Mouse (Mus musculus) mouse trophoblast stem cell (cell line): ENCODE results near the gene Shprh.
"Not testable (repeated sequence)": the region's sequence is repeated elsewhere in the genome, so short reads cannot be mapped to it uniquely, and the experiment has no call there.

ENCODE experiments used
- in situ Hi-C, 2 experiments: fragments of 300-500 bp; cut with MseI, MboI; formaldehyde crosslinking; loops; 2 replicates in 1 of 2; 3 replicates in 1 of 2; pipeline ENCODE4 v1.15.1; 2025

Shprh gene

GRCm38 (mm10) chr10:11148884-11149741 lies at the start of gene Shprh:
TSS of gene Shprh (plus strand) at chr10:11149427.
- in situ Hi-C loops, result no loop called here

DNA sequence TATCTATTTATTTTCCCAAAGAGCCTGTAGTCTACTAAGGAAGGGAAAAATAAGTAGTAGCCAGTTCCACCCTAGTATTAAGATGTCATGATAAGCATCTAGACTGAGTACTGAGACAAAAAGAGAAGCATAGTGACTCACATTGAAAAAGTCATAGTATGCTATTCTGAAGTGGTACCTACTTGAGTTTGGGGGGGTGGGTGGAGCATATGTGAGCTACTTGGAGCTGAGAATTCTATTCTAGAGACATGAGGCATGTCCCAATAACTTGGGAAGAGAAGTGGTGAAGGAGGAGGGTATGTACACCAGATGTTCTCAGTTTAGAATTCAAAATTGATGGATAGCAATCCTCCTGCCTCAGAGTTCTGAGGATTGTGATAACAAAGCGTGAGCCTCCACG lies 27.4 kb upstream of the Shprh start:
- in situ Hi-C loops, result no loop called here

DNA sequence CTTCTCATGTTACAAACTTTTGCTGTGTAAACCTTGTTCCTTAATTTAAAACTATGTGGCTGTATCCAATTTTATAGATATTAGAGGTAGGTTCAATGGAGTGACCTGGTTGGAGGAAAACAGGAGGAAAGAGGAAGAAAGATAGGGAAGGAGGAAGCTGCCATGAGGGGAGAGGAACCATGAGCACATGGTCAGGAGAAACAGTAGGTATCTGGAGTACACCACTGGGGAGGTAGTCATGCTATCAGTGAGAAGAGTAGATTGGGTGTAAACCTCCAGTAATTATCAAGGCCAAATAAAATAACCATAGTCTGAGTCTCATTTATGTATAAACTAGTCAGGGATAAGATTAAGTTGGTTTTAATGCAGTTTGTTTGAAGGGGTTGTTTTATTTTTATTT lies 3.6 kb upstream of the Shprh start:
- in situ Hi-C loops, result no loop called here

- in situ Hi-C loops, result no loop called here
These were observed 781 bp upstream of the Shprh start for GRCm38 (mm10) chr10:11148446-11148845.

DNA sequence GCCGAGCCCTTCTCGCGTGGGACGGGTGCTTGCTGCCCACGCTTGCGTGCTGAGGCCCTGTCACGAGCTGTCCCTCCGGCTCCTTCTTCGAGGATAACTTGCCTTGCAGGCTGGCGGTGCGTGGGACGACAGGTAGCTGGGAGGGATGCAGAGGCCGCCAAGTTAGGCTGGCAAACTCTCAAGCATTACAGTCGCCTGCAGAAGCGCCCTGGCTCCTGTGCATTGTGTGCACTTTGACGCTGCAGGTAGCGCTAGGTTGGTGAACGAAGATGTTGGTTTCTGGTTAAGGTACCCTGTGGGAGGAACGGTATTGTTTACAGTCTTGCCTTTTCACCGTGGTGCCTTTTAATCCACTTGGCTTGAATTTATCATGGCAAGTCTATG lies 507 bp downstream of the Shprh start:
- in situ Hi-C loops, result no loop called here

GRCm38 (mm10) chr10:11151644-11152043 lies 2.4 kb downstream of the Shprh start:
- in situ Hi-C loops, result no loop called here

GRCm38 (mm10) chr10:11157039-11157438 lies 7.8 kb downstream of the Shprh start:
- in situ Hi-C loops, result no loop called here

- in situ Hi-C loops, result no loop called here
These were observed 15.3 kb downstream of the Shprh start for GRCm38 (mm10) chr10:11164537-11164936.

DNA sequence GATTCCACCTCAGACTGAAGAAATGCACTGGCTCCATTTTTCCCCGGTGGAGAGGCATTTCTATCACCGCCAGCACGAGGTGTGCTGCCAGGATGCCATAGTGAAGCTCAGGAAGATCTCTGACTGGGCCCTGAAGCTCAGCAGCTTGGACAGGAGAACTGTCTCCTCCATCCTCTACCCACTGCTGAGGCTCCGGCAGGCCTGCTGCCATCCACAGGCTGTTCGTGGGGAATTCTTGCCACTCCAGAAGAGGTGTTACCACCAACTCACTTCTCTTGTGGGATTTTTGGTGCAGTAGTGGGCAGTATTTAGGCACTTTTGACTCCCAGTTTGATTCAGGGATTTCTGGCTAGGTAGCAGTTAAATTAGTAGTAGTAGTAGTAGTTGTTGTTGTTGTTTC lies 21.0 kb downstream of the Shprh start:
- in situ Hi-C loops, result no loop called here

- in situ Hi-C loops, result no loop called here
These were observed 22.4 kb downstream of the Shprh start for GRCm38 (mm10) chr10:11171615-11172014.

DNA sequence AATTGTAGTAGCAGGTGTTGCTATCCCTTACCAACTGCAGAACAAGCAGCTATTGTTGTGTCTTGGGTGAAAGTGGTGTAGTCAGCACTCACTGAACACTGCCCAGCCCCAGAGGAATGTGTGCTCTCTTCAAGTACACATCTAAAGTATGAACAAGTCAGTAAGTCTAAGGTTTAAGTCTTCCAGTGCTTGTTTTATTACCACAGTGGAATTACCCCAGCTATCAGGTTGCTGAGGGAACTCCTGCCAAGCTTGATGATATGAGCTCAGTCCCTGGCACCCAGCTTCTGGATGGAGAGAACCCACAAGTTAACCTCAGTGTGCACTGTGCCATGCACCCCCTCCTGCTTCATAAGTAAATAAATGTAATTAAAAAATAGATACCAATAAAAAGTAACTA lies 23.3 kb downstream of the Shprh start:
- in situ Hi-C loops, result no loop called here

- in situ Hi-C loops, result no loop called here
These were observed 26.7 kb downstream of the Shprh start for GRCm38 (mm10) chr10:11175801-11176482.

DNA sequence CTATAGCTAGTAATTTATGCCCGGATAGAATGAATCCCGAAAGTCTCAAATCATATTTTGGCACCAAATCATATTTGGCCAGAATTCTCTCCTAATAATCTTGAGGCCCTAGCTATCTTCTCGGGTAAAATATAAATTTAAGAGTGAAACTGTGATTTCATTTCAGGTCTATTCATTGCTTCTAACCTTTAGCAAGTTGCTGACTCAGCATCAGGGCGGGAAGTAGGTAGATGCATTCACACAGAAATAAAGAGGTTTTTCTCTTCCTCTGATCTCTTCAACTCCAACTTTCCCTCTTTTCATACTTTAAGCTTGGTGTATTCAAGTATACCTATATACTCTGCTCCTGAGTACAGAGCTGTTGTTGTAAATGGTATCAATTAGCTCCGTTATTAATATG lies 30.9 kb downstream of the Shprh start:
- in situ Hi-C loops, result no loop called here

DNA sequence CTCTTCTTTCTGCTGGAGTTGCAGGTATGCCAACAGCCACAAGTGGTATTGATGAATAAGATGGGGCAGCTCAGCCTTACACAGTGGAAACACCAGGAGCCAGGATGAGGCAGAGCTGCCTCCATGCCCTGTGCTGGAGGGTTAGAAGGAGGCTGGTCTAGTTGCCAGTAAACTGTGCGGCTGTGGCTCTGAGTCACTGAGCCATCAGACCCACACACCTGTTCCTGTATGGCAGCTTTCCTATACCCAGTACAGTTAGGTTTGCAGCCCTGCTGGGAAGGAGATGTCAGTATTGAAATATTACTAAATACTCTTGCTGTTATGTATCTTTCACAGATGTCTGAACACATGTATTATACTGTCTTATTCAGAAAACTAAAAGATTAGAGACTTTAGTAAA lies 48.1 kb downstream of the Shprh start:
- in situ Hi-C loops, result no loop called here

GRCm38 (mm10) chr10:11198346-11198745 lies 49.1 kb downstream of the Shprh start:
- in situ Hi-C loops, result no loop called here

- in situ Hi-C loops, result no loop called here
These were observed 50.8 kb downstream of the Shprh start for GRCm38 (mm10) chr10:11199980-11200379.

GRCm38 (mm10) chr10:11205883-11206282 lies 56.7 kb downstream of the Shprh start:
- in situ Hi-C loops, result not testable (repeated sequence)

DNA sequence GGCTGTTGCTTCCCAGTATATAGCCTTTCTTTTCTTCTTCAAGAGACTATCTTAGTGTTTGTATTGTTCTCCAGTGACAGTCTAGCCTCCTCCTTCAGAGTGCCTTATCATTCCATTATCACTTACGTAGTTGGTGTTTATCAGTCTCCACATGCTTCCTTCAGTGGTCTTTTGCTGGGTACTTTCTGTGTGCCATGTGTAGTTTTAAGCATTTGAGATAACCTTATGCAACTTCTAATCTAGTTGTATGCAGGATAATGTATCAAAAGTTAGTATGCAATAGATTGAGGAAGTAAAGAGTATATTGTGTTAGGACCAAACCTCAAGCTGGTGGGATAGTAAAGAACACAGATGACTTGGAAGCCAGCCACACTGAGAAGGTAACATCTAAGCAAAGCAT lies 59.4 kb downstream of the Shprh start:
- in situ Hi-C loops, result no loop called here

GRCm38 (mm10) chr10:11212003-11212402 lies 62.8 kb downstream of the Shprh start:
- in situ Hi-C loops, result no loop called here

- in situ Hi-C loops, result no loop called here
These were observed 77.2 kb downstream of the Shprh start for GRCm38 (mm10) chr10:11226442-11226841.

DNA sequence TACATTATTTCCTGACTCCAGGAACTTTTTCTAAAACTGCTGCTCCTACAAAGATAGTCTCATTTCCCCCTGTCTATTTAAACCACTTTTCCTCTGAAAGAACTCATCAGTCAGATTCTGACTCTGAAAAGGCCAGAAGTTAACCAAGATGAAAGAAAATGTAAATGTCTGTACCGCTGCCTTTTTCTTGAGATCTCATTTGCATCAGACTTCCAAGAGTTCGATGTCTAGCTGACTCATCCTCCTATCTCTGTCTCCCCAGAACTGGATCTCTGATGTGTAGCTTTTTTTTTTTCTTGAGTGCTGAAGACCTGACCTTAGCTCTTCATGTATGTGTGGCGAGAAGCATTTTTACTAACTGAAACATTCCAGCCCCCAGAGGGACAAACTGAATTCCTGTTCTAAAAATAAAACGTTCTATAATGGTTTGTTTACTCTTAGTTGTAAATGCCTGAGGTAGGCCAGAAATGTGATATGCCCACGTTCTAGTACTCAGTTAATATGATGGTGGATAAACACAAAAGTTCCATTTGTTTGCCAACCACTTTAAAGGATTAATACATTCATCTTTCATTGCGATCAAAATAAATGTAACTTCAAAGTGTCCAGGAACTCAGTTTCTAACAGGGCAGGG lies 80.4 kb downstream of the Shprh start:
- in situ Hi-C loops, result no loop called here

DNA sequence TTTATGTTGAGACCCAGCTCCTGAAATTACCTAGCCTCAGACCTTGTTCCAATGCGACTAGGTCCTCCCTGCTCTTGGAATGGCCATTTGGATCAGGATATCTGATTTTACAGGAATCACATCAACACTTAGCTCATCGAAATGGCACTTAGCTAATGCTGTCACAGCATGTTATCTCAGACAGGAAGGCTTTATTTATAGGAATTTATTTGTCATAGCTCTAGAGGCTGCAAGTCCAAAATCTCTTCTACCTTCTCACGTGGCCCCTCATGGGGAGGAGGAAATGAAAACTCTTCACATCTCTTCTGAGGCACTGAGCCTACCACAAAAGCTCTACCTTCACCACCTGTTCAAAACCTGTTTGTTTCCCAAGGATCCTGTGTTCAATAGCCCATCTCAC lies 84.0 kb downstream of the Shprh start:
- in situ Hi-C loops, result no loop called here

- in situ Hi-C loops, result not testable (repeated sequence)
These were observed 93.8 kb downstream of the Shprh start for GRCm38 (mm10) chr10:11242988-11243387.
